In the genomic region with DNA sequence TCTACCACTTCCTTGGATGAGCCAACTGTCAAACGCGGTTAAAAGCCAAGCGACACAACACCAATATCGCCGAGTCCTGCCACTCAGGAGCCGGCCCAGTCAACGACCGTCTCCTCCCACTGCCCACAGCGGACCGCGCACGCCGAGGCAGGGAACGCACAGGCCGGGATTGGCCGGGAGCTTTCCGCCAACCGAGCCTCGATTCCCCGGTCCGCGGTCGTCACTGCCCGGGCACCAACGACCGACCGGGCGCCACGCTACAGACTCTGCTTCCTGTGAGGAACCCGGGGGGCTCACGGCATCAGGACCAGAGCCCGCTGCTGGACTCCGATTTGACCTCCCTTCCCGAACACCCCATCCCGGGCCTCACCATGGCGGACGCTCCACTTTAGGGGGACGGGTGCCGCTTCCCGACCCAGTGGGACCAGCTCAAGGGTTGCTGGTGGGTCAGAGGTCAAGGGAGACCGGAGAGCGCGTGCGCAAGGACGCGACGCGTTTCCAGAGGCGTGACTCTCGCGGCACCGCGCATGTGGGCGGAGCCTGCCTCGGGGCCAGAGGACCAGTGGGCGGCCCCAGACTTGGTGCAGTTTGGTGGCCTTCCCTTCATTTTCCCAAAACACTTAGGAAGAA, we compare ENCODE assay signal across 7 mouse cellular contexts. TPM values are rescaled to one million over a fixed set of nuclear protein-coding genes. Genes with fewer than 3 reads are reported as not detected.
DNase-seq lines count a peak whose midpoint lies in the region; ATAC-seq and TF ChIP-seq lines count a peak whose summit lies in the region.

Gene Pam16, minus strand, starts transcription at position 508 of the 630 bp plus-strand sequence.

- TF ChIP-seq CTCF in heart, adult 2 months (IDR thresholded peaks at IDR 0.05), result no peak

- ATAC-seq in embryonic facial prominence, embryonic 12.5 days (ENCODE audit: insufficient number of reproducible peaks, insufficient read depth, low FRiP score, low TSS enrichment), result peak; percentile 76
- peak; percentile 88 for ATAC-seq in limb, embryonic 13.5 days (ENCODE audit: low FRiP score, low read depth)
- peak; percentile 88 for ATAC-seq in midbrain, embryonic 16.5 days

- no peaks in the 10 kb centered on the region for H3K27me3 ChIP-seq in embryonic facial prominence, embryonic 12.5 days
- H3K27me3 ChIP-seq in heart, adult 2 months (ENCODE audit: control insufficient read depth, insufficient read depth, low read length), result no peaks in the 10 kb centered on the region
- H3K27me3 ChIP-seq in limb, embryonic 13.5 days, result no peaks in the 10 kb centered on the region
- H3K27me3 ChIP-seq in midbrain, embryonic 16.5 days (ENCODE audit: control insufficient read depth, insufficient read depth, low read depth, low read length), result no peaks in the 10 kb centered on the region

- TF ChIP-seq POLR2A in heart, adult 2 months (IDR thresholded peaks at IDR 0.05; ENCODE audit: insufficient read depth, low read depth, low read length), result peak; percentile 76

- 0 out of 2 replicates have a peak, but pooled peaks have one; percentile 11 for TF ChIP-seq EP300 in heart, adult 2 months (IDR thresholded peaks at IDR 0.05; ENCODE audit: insufficient read depth, low read depth, low read length)

- H3K9me3 ChIP-seq in embryonic facial prominence, embryonic 12.5 days, result no peaks in the 10 kb centered on the region
- H3K9me3 ChIP-seq in limb, embryonic 13.5 days, result no peaks in the 10 kb centered on the region
- no peaks in the 10 kb centered on the region for H3K9me3 ChIP-seq in midbrain, embryonic 16.5 days (replicated peaks; ENCODE audit: control insufficient read depth, low read length, poor library complexity, severe bottlenecking)

- peak within 1 kb of the TSS; percentile 79 for H3K9ac ChIP-seq in embryonic facial prominence, embryonic 12.5 days
- peak within 1 kb of the TSS; percentile 93 for H3K9ac ChIP-seq in heart, adult 2 months (ENCODE audit: low read depth, low read length)
- H3K9ac ChIP-seq in limb, embryonic 13.5 days, result peak within 1 kb of the TSS; percentile 89
- H3K9ac ChIP-seq in midbrain, embryonic 16.5 days (ENCODE audit: low read depth, low read length), result peak within 1 kb of the TSS; percentile 92

- intact Hi-C loops in heart, adult 2 months (cut with DNase I), result no loop called here

- H3K4me1 ChIP-seq in embryonic facial prominence, embryonic 12.5 days, result peaks cover 13% of the 10 kb centered on the region
- peaks cover 5% of the 10 kb centered on the region for H3K4me1 ChIP-seq in heart, adult 2 months (ENCODE audit: control insufficient read depth, insufficient read depth, low read length)
- H3K4me1 ChIP-seq in limb, embryonic 13.5 days, result peaks cover 23% of the 10 kb centered on the region
- H3K4me1 ChIP-seq in midbrain, embryonic 16.5 days (ENCODE audit: control insufficient read depth, insufficient read depth, low read length), result peaks cover 13% of the 10 kb centered on the region

- DNase-seq in adrenal gland, postnatal 25 days, result peak; percentile 93
- peak; percentile 94 to 95 for DNase-seq in heart, adult 2 months
- peak; percentile 91 to 93 for DNase-seq in kidney, adult 8-10 months
- DNase-seq in spleen, postnatal 10 days (ENCODE audit: low spot score in 2 of 2), result peak; percentile 82 to 94

- H3K4me2 ChIP-seq in embryonic facial prominence, embryonic 12.5 days (replicated peaks), result peak within 1 kb of the TSS; percentile 68
- H3K4me2 ChIP-seq in limb, embryonic 13.5 days (replicated peaks), result peak within 1 kb of the TSS; percentile 85
- peak within 1 kb of the TSS; percentile 78 for H3K4me2 ChIP-seq in midbrain, embryonic 16.5 days (ENCODE audit: low read length)

- H3K36me3 ChIP-seq in embryonic facial prominence, embryonic 12.5 days, result peaks cover 9% of the 10 kb centered on the region
- no peaks in the 10 kb centered on the region for H3K36me3 ChIP-seq in heart, adult 2 months (ENCODE audit: control insufficient read depth, insufficient read depth, low read length)
- peaks cover 29% of the 10 kb centered on the region for H3K36me3 ChIP-seq in limb, embryonic 13.5 days
- H3K36me3 ChIP-seq in midbrain, embryonic 16.5 days (ENCODE audit: control insufficient read depth, insufficient read depth, low read length), result 0 out of 2 replicates have a peak, but pooled peaks cover 3% of the 10 kb centered on the region

- H3K27ac ChIP-seq in embryonic facial prominence, embryonic 12.5 days, result peak within 1 kb of the TSS; percentile 69
- H3K27ac ChIP-seq in heart, adult 2 months, result peak within 1 kb of the TSS; percentile 84
- peak within 1 kb of the TSS; percentile 82 for H3K27ac ChIP-seq in limb, embryonic 13.5 days
- H3K27ac ChIP-seq in midbrain, embryonic 16.5 days (ENCODE audit: low read length), result peak within 1 kb of the TSS; percentile 85

- H3K4me3 ChIP-seq in embryonic facial prominence, embryonic 12.5 days, result peak within 1 kb of the TSS; percentile 66
- peak within 1 kb of the TSS; percentile 89 for H3K4me3 ChIP-seq in heart, adult 2 months
- H3K4me3 ChIP-seq in limb, embryonic 13.5 days, result peak within 1 kb of the TSS; percentile 78
- H3K4me3 ChIP-seq in midbrain, embryonic 16.5 days (ENCODE audit: low read depth, low read length), result peak within 1 kb of the TSS; percentile 74

- peaks cover 1% of the 10 kb centered on the region; the same call in 1 of the 2 replicates for H3K79me2 ChIP-seq in heart, adult 2 months (replicated peaks; ENCODE audit: control insufficient read depth, insufficient read depth, low read length)

- under 1% methylated on average over 56 of the region's 56 CpGs for WGBS in embryonic facial prominence, embryonic 12.5 days
- WGBS in heart, adult 2 months, result under 1% methylated on average over 56 of the region's 56 CpGs
- WGBS in limb, embryonic 13.5 days, result under 1% methylated on average over 56 of the region's 56 CpGs
- under 1% methylated on average over 56 of the region's 56 CpGs for WGBS in midbrain, embryonic 16.5 days

RNA-seq across cellular contexts. Expression of gene Pam16, which starts in this region (rescaled TPM):
- total RNA-seq in adrenal gland, postnatal 25 days (2021), result 81.9 and 83.4 TPM in 2 replicates
- 96.4 and 104 TPM in 2 replicates for polyA plus RNA-seq in embryonic facial prominence, embryonic 12.5 days (2016; fragmentation: Nextera tagmentation; extraction: Ambion mirVana)
- 100 to 1,000 TPM; 119 to 165 TPM for total RNA-seq in heart, adult 2 months (2021)
- 36.3 and 39.4 TPM in 2 replicates for polyA plus RNA-seq in heart, adult 2 months (2012; rRNA removed)
- 105 and 106 TPM in 2 replicates for polyA plus RNA-seq in limb, embryonic 13.5 days (2015; fragmentation: Nextera tagmentation; extraction: Ambion mirVana)
- polyA plus RNA-seq in midbrain, embryonic 16.5 days (2015; fragmentation: Nextera tagmentation; extraction: Ambion mirVana), result 144 and 153 TPM in 2 replicates

Comparison
In these comparisons a context has a peak if more than half of its experiments do, and no peak if none do; other contexts are left out.
1. Peak in every context shown above with its lines: DNase-seq, ATAC-seq, H3K4me3 ChIP-seq and H3K27ac ChIP-seq.